Mouse (Mus musculus): Measurements from ENCODE around the gene Fam47c. TPM values are rescaled to one million over a fixed set of nuclear protein-coding genes. Genes with fewer than 3 reads are reported as not detected.

The Fam47c gene
- total RNA-seq (2014; fragmentation: Nextera tagmentation) (not detected in 2 replicates), total RNA-seq (2017) (not detected in 2 replicates), polyA plus RNA-seq (2012) (not detected in 2 replicates)

- H3K9me3 ChIP-seq (replicated peaks), result peaks cover 2% of the 10 kb centered on the region; the same call in 1 of the 2 replicates
- H3K27me3 ChIP-seq (ENCODE audit: insufficient read depth, low read length), result no peaks in the 10 kb centered on the region
- TF ChIP-seq GATA2 (IDR thresholded peaks at IDR 0.05; ENCODE audit: borderline replicate concordance, low read depth, low read length), result no peak
- TF ChIP-seq TAL1 (conservative IDR thresholded peaks at IDR 0.05; ENCODE audit: low read depth, low read length), result no peak
- H3K36me3 ChIP-seq (replicated peaks), result no peaks in the 10 kb centered on the region
- DNase-seq (ENCODE audit: low spot score) (no peak), ATAC-seq (ENCODE audit: extremely low read depth, insufficient number of reproducible peaks, low FRiP score, poor library complexity, severe bottlenecking) (no peak)
- H3K4me3 ChIP-seq (ENCODE audit: low read depth, low read length), result no peak within 1 kb of the TSS
- H3K4me1 ChIP-seq (ENCODE audit: insufficient read depth, low read depth, low read length), result no peaks in the 10 kb centered on the region
Measured at GRCm38 (mm10) chrX:78737463-78737862, at the start of gene Fam47c. Fam47c (plus strand) TSS chrX:78737763.

GRCm38 (mm10) chrX:78769408-78769807 is 31.8 kb downstream of the Fam47c start:
- Histone ChIP-seq H3K4me3 (ENCODE audit: low read depth, low read length) (no peak overlapping the region), H3K9me3 (replicated peaks) (no peaks in the 10 kb centered on the region), H3K4me1 (ENCODE audit: insufficient read depth, low read depth, low read length) (no peaks in the 10 kb centered on the region), H3K36me3 (replicated peaks) (no peaks in the 10 kb centered on the region), H3K27me3 (ENCODE audit: insufficient read depth, low read length) (no peaks in the 10 kb centered on the region)
- DNase-seq (ENCODE audit: low spot score) (no peak), ATAC-seq (ENCODE audit: extremely low read depth, insufficient number of reproducible peaks, low FRiP score, poor library complexity, severe bottlenecking) (no peak)
- TF ChIP-seq POLR2AphosphoS5 (IDR thresholded peaks at IDR 0.05; ENCODE audit: insufficient replicate concordance, low read depth, low read length), result no peak
- no peak for TF ChIP-seq TAL1 (conservative IDR thresholded peaks at IDR 0.05; ENCODE audit: low read depth, low read length)
- no peak for TF ChIP-seq GATA1 (IDR thresholded peaks at IDR 0.05; ENCODE audit: borderline replicate concordance, low read length)
- no peak for TF ChIP-seq CTCF (IDR thresholded peaks at IDR 0.05; ENCODE audit: low read depth, low read length)
- TF ChIP-seq GATA2 (IDR thresholded peaks at IDR 0.05; ENCODE audit: borderline replicate concordance, low read depth, low read length), result no peak

- ATAC-seq (ENCODE audit: extremely low read depth, insufficient number of reproducible peaks, low FRiP score, poor library complexity, severe bottlenecking), result no peak
- no peak for DNase-seq (ENCODE audit: low spot score)
- no peaks in the 10 kb centered on the region for H3K9me3 ChIP-seq (replicated peaks)
- no peaks in the 10 kb centered on the region for H3K36me3 ChIP-seq (replicated peaks)
- TF ChIP-seq TAL1 (conservative IDR thresholded peaks at IDR 0.05; ENCODE audit: low read depth, low read length) (no peak), GATA2 (IDR thresholded peaks at IDR 0.05; ENCODE audit: borderline replicate concordance, low read depth, low read length) (no peak), POLR2AphosphoS5 (IDR thresholded peaks at IDR 0.05; ENCODE audit: insufficient replicate concordance, low read depth, low read length) (no peak), GATA1 (IDR thresholded peaks at IDR 0.05; ENCODE audit: borderline replicate concordance, low read length) (no peak)
- H3K27me3 ChIP-seq (ENCODE audit: insufficient read depth, low read length), result no peaks in the 10 kb centered on the region
- no peak overlapping the region for H3K4me3 ChIP-seq (ENCODE audit: low read depth, low read length)
- no peaks in the 10 kb centered on the region for H3K4me1 ChIP-seq (ENCODE audit: insufficient read depth, low read depth, low read length)
Measured at GRCm38 (mm10) chrX:78777078-78777477, 39.5 kb downstream of the Fam47c start.

Other genes starting within 250 kb of the Fam47c start
- gene Prrg1, start 153.9 kb upstream of the Fam47c start, total RNA-seq (2014; fragmentation: Nextera tagmentation), result not detected in 2 replicates
- 0.12 and 0.16 TPM in 2 replicates for gene Prrg1, start 153.9 kb upstream of the Fam47c start, total RNA-seq (2017)
- not detected in 2 replicates for gene Prrg1, start 153.9 kb upstream of the Fam47c start, polyA plus RNA-seq (2012)